Mouse (Mus musculus) liver, postnatal 0 days (tissue): Measurements from ENCODE around the gene Mycbp2.

ENCODE experiments used
- CTCF ChIP-seq: sonication (generic); IDR thresholded peaks from 2 replicates; pipeline ENCODE4 v1.5.1; 2016; ENCODE audit warnings: antibody characterized with exemption, low read depth
- EP300 ChIP-seq: IDR thresholded peaks from 2 replicates; pipeline ENCODE4 v1.6.1; 2016; ENCODE audit warnings: antibody characterized with exemption, low read depth, mild to moderate bottlenecking

DNA sequence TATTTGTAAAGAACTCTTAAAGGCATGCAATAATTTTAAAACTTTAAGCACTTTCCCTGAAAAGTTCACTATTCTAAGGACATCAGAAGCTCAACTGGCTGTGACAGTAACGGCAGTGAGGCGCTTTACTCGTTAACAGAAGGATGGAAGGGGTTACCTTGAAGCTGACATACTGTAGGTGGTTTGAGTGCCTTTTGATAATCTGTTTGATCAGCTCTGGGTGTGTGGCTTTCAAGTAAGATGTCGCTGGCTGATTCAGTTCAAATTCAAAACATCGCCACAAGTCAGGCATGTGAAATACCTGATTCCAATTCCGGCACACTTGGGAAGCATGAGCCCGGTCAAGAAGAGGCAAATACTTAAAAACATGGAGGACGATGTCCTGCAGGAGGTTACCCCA, 251.6 kb downstream of the Mycbp2 start:
- TF ChIP-seq CTCF = no peak
- TF ChIP-seq EP300 = no peak
